Mouse (Mus musculus) hindbrain, embryonic 16.5 days (tissue): ENCODE results near the gene Gm11042. TPM values are rescaled to one million over a fixed set of nuclear protein-coding genes. Genes with fewer than 3 reads are reported as not detected.

Experiments
- ATAC-seq: fragments of 200-750 bp; cut with Nextera tagmentation; 2 replicates; pipeline ENCODE4 v1.8.0; 2017; ENCODE audit warnings: moderate TSS enrichment, moderate library complexity
- H3K27ac ChIP-seq: fragments of 300-500 bp; sonication (generic); 2 replicates; pipeline ENCODE4 v1.5.1; 2014; ENCODE audit warnings: low read depth, mild to moderate bottlenecking, control low read depth, low read length, moderate library complexity
- H3K27me3 ChIP-seq: fragments of 300-500 bp; sonication (generic); replicated peaks from 2 replicates; pipeline ENCODE4 v1.6.1; 2014; ENCODE audit warnings: low read length; ENCODE audit not compliant: control insufficient read depth, insufficient read depth
- H3K36me3 ChIP-seq: fragments of 300-500 bp; sonication (generic); 2 replicates; pipeline ENCODE4 v1.6.1; 2014; ENCODE audit warnings: mild to moderate bottlenecking, low read length, moderate library complexity, mixed read lengths; ENCODE audit not compliant: control insufficient read depth, insufficient read depth
- H3K4me1 ChIP-seq: fragments of 300-500 bp; sonication (generic); 2 replicates; pipeline ENCODE4 v1.6.1; 2014; ENCODE audit warnings: low read depth, low read length; ENCODE audit not compliant: control insufficient read depth, insufficient read depth
- H3K4me2 ChIP-seq: fragments of 300-500 bp; sonication (generic); 2 replicates; pipeline ENCODE4 v1.6.1; 2014; ENCODE audit warnings: mild to moderate bottlenecking, low read length, control low read depth, moderate library complexity
- H3K4me3 ChIP-seq: fragments of 300-500 bp; sonication (generic); 2 replicates; pipeline ENCODE4 v1.5.1; 2014; ENCODE audit warnings: mild to moderate bottlenecking, low read length, control low read depth, moderate library complexity
- H3K9ac ChIP-seq: fragments of 300-500 bp; sonication (generic); 2 replicates; pipeline ENCODE4 v1.6.1; 2014; ENCODE audit warnings: low read depth, mild to moderate bottlenecking, control low read depth, low read length, moderate library complexity
- H3K9me3 ChIP-seq: fragments of 300-500 bp; sonication (generic); 2 replicates; pipeline ENCODE4 v1.6.1; 2014; ENCODE audit warnings: mild to moderate bottlenecking, low read length, moderate library complexity; ENCODE audit not compliant: control insufficient read depth
- whole genome bisulfite sequencing: fragments of 180-500 bp; shearing (Covaris S2); extraction: QIAGEN DNeasy Blood & Tissue Kit; methylation state at CpG from one replicate; pipeline ENCODE4 v1.1.7; 2014; 5-methylcytosine and 5-hydroxymethylcytosine counted together
- polyA plus RNA-seq: library from polyadenylated mRNA; unstranded; fragments of >200 nt; fragmentation: Nextera tagmentation; extraction: Ambion mirVana; gene quantifications from 2 replicates; pipeline ENCODE4 v1.2.1, GENCODE M21; 2015

Gm11042 gene
- polyA plus RNA-seq, 1 experiment from 2014 or later = not detected

- H3K9me3 ChIP-seq = no peaks in the 10 kb centered on the region
These were observed 13.6 kb upstream of the Gm11042 start for GRCm38 (mm10) chr12:74329759-74330158.

GRCm38 (mm10) chr12:74326644-74327043, 10.4 kb upstream of the Gm11042 start:
- no peaks in the 10 kb centered on the region for H3K36me3 ChIP-seq
- 80% methylated on average over 3 of the region's 3 CpGs for WGBS

More at GRCm38 (mm10) chr12:74329759-74330158, 13.6 kb upstream of the Gm11042 start:
- Histone ChIP-seq H3K4me2 (no peak overlapping the region), H3K27me3 (no peaks in the 10 kb centered on the region), H3K36me3 (no peaks in the 10 kb centered on the region), H3K4me1 (no peaks in the 10 kb centered on the region), H3K9ac (no peak overlapping the region), H3K4me3 (no peak overlapping the region), H3K27ac (no peak overlapping the region)
- WGBS = 81% methylated on average over 6 of the region's 6 CpGs
- ATAC-seq = no peak

DNA sequence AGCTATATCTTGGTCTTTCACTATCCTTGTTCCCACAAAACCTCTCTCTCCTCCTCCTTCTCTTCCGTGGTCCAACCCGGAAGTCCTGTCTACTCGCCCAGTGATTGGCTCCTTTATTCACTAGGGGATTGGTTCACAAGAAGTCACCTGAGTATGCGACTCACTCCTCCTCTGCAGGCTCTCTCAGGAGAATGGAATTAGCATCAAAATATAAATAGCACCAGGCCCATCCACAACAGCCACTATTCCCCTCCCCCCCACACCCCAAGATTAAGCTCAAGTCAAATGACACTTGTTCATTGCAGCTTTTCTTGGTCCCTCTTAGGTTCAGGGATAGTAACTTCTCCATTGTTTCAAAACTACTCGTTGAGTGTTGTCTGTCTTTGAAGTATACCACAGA, 5.8 kb upstream of the Gm11042 start:
- no peaks in the 10 kb centered on the region for H3K4me1 ChIP-seq
- no peak overlapping the region for H3K9ac ChIP-seq
- H3K4me3 ChIP-seq = no peak overlapping the region
- WGBS = 84% methylated on average over 5 of the region's 5 CpGs
- H3K27me3 ChIP-seq = no peaks in the 10 kb centered on the region
- no peaks in the 10 kb centered on the region for H3K9me3 ChIP-seq
- H3K36me3 ChIP-seq = no peaks in the 10 kb centered on the region
- no peak overlapping the region for H3K27ac ChIP-seq
- no peak overlapping the region for H3K4me2 ChIP-seq
- ATAC-seq = no peak

More at GRCm38 (mm10) chr12:74326644-74327043, 10.4 kb upstream of the Gm11042 start:
- no peaks in the 10 kb centered on the region for H3K27me3 ChIP-seq
- no peak for ATAC-seq
- no peak overlapping the region for H3K9ac ChIP-seq
- H3K9me3 ChIP-seq = no peaks in the 10 kb centered on the region
- H3K4me3 ChIP-seq = no peak overlapping the region
- H3K4me2 ChIP-seq = no peak overlapping the region
- H3K27ac ChIP-seq = no peak overlapping the region
- H3K4me1 ChIP-seq = no peaks in the 10 kb centered on the region

- WGBS = 13% methylated on average over 10 of the region's 10 CpGs
- Histone ChIP-seq H3K9ac (no peak overlapping the region), H3K4me2 (peak overlapping the region; percentile 37), H3K4me1 (peaks cover 3% of the 10 kb centered on the region; the same call in 1 of the 2 replicates), H3K9me3 (no peaks in the 10 kb centered on the region), H3K36me3 (no peaks in the 10 kb centered on the region), H3K27ac (no peak overlapping the region), H3K27me3 (no peaks in the 10 kb centered on the region), H3K4me3 (no peak overlapping the region)
- peak; percentile 55; the same call in 1 of the 2 replicates for ATAC-seq
These were observed 4.1 kb upstream of the Gm11042 start for GRCm38 (mm10) chr12:74320318-74320717.

DNA sequence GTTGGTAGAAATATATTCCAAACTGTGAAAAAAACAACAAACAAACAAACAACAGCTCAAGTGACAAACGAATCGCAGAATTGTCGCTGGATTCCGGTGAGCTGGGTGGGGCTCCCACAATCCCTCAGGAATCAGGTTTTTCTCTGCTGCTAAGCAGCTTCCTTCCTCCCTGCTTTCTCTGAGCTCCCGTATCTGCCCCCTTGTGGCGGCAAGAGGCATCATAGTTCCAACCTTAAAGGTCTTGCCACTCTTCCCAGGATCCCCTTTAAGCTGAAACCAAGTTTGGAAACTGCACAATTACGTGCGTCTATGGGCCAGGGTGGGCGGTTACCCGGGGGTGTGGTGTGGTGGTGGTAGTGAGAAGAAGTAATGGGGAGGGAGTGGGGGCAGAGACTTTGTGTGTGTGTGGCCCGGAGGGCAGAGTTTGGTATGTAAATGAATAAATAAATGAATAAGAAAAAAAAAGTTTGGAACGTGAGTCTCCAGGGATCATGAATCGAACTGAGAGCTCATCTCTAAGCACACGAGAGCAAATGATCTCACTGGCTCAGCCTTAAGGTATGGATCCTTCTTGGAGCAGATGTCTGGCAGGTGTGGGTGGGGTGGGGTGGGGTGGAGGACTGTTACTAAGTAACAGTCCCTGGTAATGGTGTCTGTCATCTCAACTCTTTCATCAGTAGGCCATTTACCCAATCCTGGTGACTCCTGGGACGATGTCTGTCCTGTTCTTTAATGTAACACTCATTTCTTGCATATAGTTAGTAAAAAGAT, 980 bp upstream of the Gm11042 start:
- Histone ChIP-seq H3K4me1 (peaks cover 3% of the 10 kb centered on the region; the same call in 1 of the 2 replicates), H3K27ac (peak overlapping the region; percentile 52), H3K4me3 (peak overlapping the region; percentile 36), H3K27me3 (no peaks in the 10 kb centered on the region), H3K36me3 (no peaks in the 10 kb centered on the region), H3K4me2 (peak overlapping the region; percentile 70), H3K9me3 (no peaks in the 10 kb centered on the region), H3K9ac (peak overlapping the region; percentile 68)
- ATAC-seq = peak; percentile 83
- WGBS = 17% methylated on average over 15 of the region's 15 CpGs

DNA sequence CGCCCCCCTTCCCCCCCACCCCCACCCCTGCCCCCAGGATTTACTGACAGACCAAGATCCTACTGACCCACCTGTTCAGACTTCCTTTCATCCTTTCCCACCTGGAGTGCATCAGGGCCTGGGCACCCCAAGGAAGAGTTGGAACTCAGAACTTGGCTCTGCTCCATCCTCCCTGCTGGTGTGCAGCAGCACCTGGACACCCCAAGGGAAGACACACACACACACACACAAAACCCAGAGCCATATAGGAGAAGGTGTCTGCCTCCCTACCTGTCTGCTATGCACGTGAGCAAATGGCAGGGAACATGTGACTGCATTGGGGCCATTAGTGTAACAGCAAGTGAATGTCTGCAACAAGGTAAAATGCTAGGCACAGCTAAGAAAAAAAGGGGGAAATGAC, 973 bp downstream of the Gm11042 start:
- H3K4me2 ChIP-seq = no peak overlapping the region
- WGBS = 58% methylated on average over 2 of the region's 2 CpGs
- H3K4me1 ChIP-seq = peaks cover 3% of the 10 kb centered on the region; the same call in 1 of the 2 replicates
- H3K9ac ChIP-seq = no peak overlapping the region
- no peak for ATAC-seq
- no peak overlapping the region for H3K27ac ChIP-seq
- no peak overlapping the region for H3K4me3 ChIP-seq
- H3K9me3 ChIP-seq = no peaks in the 10 kb centered on the region
- H3K27me3 ChIP-seq = no peaks in the 10 kb centered on the region
- H3K36me3 ChIP-seq = no peaks in the 10 kb centered on the region

- Histone ChIP-seq H3K27ac (no peak overlapping the region), H3K4me1 (peaks cover 3% of the 10 kb centered on the region; the same call in 1 of the 2 replicates), H3K9ac (no peak overlapping the region), H3K4me2 (no peak overlapping the region), H3K27me3 (no peaks in the 10 kb centered on the region), H3K9me3 (no peaks in the 10 kb centered on the region), H3K36me3 (no peaks in the 10 kb centered on the region), H3K4me3 (no peak overlapping the region)
- 61% methylated on average over 3 of the region's 3 CpGs for WGBS
- no peak for ATAC-seq
These were observed 3.6 kb downstream of the Gm11042 start for GRCm38 (mm10) chr12:74312611-74313010.

DNA sequence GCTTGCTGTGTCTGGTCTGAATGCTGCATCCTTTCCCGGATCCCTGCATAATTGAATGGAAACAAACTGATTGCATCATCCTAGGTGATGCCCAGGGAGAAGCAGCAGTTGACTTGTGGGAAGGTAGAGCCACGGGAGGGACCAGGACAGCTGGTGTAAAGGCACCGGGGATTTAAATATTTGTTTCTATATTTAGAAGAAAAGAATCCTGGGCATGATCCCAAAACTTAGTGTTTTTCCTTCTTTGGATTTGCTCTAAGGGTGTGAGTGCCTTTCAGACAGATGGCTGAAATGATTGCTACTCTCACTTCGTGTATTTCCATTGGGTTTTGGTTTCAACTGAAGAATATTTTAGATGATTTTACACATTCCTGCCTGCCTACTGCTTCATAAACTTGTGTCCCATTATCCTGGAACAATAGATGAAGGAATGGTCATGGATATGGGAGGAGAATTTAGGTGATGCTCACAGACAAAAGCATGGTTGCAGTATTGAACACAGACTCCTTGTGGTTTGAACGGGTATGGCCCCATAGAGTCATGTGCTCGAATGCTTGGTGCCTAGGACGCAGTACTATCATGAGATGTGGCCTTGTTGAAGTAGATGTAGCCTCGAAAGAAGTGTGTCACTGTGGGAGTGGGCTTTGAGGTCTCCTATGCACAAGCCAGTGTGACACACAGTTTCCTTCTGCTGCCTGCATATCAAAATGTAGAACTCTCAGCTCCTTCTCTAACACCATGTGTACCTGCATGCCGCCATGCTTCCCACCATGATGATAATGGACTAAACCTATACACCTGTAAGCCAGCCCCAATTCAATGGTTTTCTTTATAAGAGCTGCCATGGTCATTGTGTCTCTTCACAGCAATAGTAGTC, 12.5 kb downstream of the Gm11042 start:
- no peak overlapping the region for H3K4me2 ChIP-seq
- no peak for ATAC-seq
- H3K27ac ChIP-seq = no peak overlapping the region
- no peak overlapping the region for H3K9ac ChIP-seq
- WGBS = 73% methylated on average over 9 of the region's 9 CpGs
- H3K9me3 ChIP-seq = no peaks in the 10 kb centered on the region
- H3K36me3 ChIP-seq = no peaks in the 10 kb centered on the region
- no peaks in the 10 kb centered on the region for H3K27me3 ChIP-seq
- H3K4me1 ChIP-seq = no peaks in the 10 kb centered on the region
- H3K4me3 ChIP-seq = no peak overlapping the region

GRCm38 (mm10) chr12:74301559-74301958, 14.6 kb downstream of the Gm11042 start:
- 86% methylated on average over 6 of the region's 6 CpGs for WGBS
- Histone ChIP-seq H3K27me3 (no peaks in the 10 kb centered on the region), H3K9ac (no peak overlapping the region), H3K36me3 (no peaks in the 10 kb centered on the region), H3K27ac (no peak overlapping the region), H3K4me1 (no peaks in the 10 kb centered on the region), H3K4me2 (no peak overlapping the region), H3K4me3 (no peak overlapping the region), H3K9me3 (no peaks in the 10 kb centered on the region)
- ATAC-seq = no peak
